Comparison of ENCODE assay signal across 32 mouse cellular contexts in genomic region chr4:106422597-106422996, GRCm38 (mm10). TPM values are rescaled to one million over a fixed set of nuclear protein-coding genes. Genes with fewer than 3 reads are reported as not detected.
"Had no signal": no experiment of that assay in that cellular context is flagged by ENCODE, and none has a peak within 500 bp of the region (broad histone marks: within the 10 kb centered on the region; RNA-seq: fewer than 3 reads in every experiment).

No protein-coding gene starts in this region.

- DNase-seq: left cerebral cortex, postnatal 4 days; liver; liver, embryonic 13.5 days; liver, postnatal 0 days; lung, adult 18-20 months; lung, adult 2 months; lung, embryonic 14.5 days; lung, postnatal 10 days; lung, postnatal 14 days; lung, postnatal 36 days; lung, postnatal 4 days; midbrain, embryonic 14.5 days had no signal

- H3K27ac ChIP-seq: limb, embryonic 10.5 days; limb, embryonic 12.5 days; limb, embryonic 13.5 days; limb, embryonic 15.5 days; liver, embryonic 12.5 days; liver, embryonic 13.5 days; liver, embryonic 14.5 days; liver, embryonic 15.5 days; lung, embryonic 15.5 days; macrophage; midbrain, embryonic 10.5 days; midbrain, embryonic 12.5 days; midbrain, embryonic 13.5 days; midbrain, embryonic 15.5 days; neural tube, embryonic 12.5 days had no signal

- H3K4me3 ChIP-seq: limb, embryonic 10.5 days; limb, embryonic 12.5 days; limb, embryonic 13.5 days; limb, embryonic 15.5 days; liver, embryonic 12.5 days; liver, embryonic 13.5 days; liver, embryonic 15.5 days; lung, embryonic 15.5 days; megakaryocyte, embryonic 14.5 days; midbrain, embryonic 10.5 days; midbrain, embryonic 12.5 days; midbrain, embryonic 13.5 days; midbrain, embryonic 15.5 days; myocyte; neural tube, embryonic 12.5 days had no signal

- ATAC-seq: liver, embryonic 12.5 days; liver, postnatal 0 days; lung, postnatal 0 days; midbrain, embryonic 13.5 days; midbrain, embryonic 15.5 days; midbrain, embryonic 16.5 days had no signal

- H3K4me1 ChIP-seq: limb, embryonic 10.5 days; limb, embryonic 12.5 days; limb, embryonic 13.5 days; limb, embryonic 15.5 days; liver, embryonic 12.5 days; liver, embryonic 13.5 days; liver, embryonic 15.5 days; lung, embryonic 15.5 days; midbrain, embryonic 10.5 days; midbrain, embryonic 12.5 days; midbrain, embryonic 13.5 days; midbrain, embryonic 15.5 days; neural tube, embryonic 12.5 days had no signal

- H3K9me3 ChIP-seq: limb, embryonic 10.5 days; limb, embryonic 12.5 days; limb, embryonic 13.5 days; limb, embryonic 15.5 days; liver, embryonic 12.5 days; liver, embryonic 13.5 days; liver, embryonic 15.5 days; lung, embryonic 15.5 days; megakaryocyte, embryonic 14.5 days; midbrain, embryonic 10.5 days; midbrain, embryonic 12.5 days; midbrain, embryonic 13.5 days; midbrain, embryonic 15.5 days; neural tube, embryonic 12.5 days had no signal

- H3K27me3 ChIP-seq: limb, embryonic 12.5 days; limb, embryonic 13.5 days; limb, embryonic 15.5 days; liver, embryonic 12.5 days; liver, embryonic 13.5 days; liver, embryonic 15.5 days; lung, embryonic 15.5 days; megakaryocyte, embryonic 14.5 days; midbrain, embryonic 12.5 days; midbrain, embryonic 13.5 days; midbrain, embryonic 15.5 days; neural tube, embryonic 12.5 days had no signal

RNA-seq across cellular contexts. Expression of gene Pcsk9, which starts 41.5 kb away (rescaled TPM):
- total RNA-seq: megakaryocyte-erythroid progenitor cell, adult 5-6 weeks; monocyte, adult 5-6 weeks had no signal
- polyA plus RNA-seq: macrophage had no signal
